Mouse (Mus musculus): ENCODE measurements at regions not wholly inside any gene's neighbourhood (a gene's known extent, or its start where the extent isn't known, plus 50 kb on each side); places are given as distances from the start of the nearest gene placed in this dataset.

DNA sequence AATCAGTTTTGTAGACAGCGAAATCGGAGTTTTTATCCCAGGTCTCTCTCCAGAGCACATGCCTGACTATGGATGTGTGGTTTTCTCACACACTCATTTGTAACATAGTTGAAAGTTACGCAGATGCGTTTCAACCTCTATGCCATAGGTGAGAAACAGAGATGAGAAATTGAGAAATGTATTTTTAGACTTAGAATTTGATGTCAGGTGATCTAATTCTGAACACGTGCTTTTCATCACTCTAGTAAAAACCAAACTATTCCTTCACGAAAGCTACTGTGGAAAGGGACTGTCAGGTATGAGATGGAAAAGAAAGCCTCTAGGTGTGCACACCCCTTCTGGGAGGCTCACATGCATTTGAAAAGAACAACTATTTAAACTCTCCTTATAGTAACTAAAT lies 96.8 kb upstream of the Fndc3a start:
- no peak for TF ChIP-seq CTCF (IDR thresholded peaks at IDR 0.05)
- TF ChIP-seq POLR2A (IDR thresholded peaks at IDR 0.05; ENCODE audit: insufficient read depth, low read depth, low read length), result no peak

Measured in heart, adult 2 months (tissue).